Mouse (Mus musculus) MEL (cell line): ENCODE measurements around the gene Gsap. TPM values are rescaled to one million over a fixed set of nuclear protein-coding genes. Genes with fewer than 3 reads are reported as not detected.

Experiments
- DNase-seq: peaks from one replicate; pipeline ENCODE4 v3.0.0; 2011; ENCODE audit warnings: low read depth, low spot score
- H3K27ac ChIP-seq: 2 replicates; pipeline ENCODE4 v1.5.1; 2012; ENCODE audit warnings: low read depth, mild to moderate bottlenecking, control low read depth, low read length, moderate library complexity; ENCODE audit not compliant: control insufficient read depth
- H3K27me3 ChIP-seq, 2 experiments: fragments of 150-350 bp in 1 of 2; sonication (generic) in 1 of 2; 2 replicates each; pipeline ENCODE4 v1.6.1; 2012; ENCODE audit warnings: low read length in 2 of 2, mild to moderate bottlenecking in 2 of 2, improper control_type of control experiment in 1 of 2, moderate library complexity in 1 of 2; ENCODE audit not compliant: insufficient read depth in 2 of 2, control insufficient read depth in 1 of 2
- H3K36me3 ChIP-seq, 2 experiments: 2 replicates each; pipeline ENCODE4 v1.6.1; 2012 to 2014; ENCODE audit warnings: low read length in 2 of 2, improper control_type of control experiment in 1 of 2, inconsistent platforms in 1 of 2, mild to moderate bottlenecking in 1 of 2; ENCODE audit not compliant: insufficient read depth in 2 of 2, control insufficient read depth in 1 of 2
- H3K4me1 ChIP-seq, 2 experiments: fragments of 150-350 bp in 1 of 2; sonication (generic) in 1 of 2; 2 replicates each; pipeline ENCODE4 v1.6.1; 2012; ENCODE audit warnings: low read length in 2 of 2, improper control_type of control experiment in 1 of 2, mild to moderate bottlenecking in 1 of 2; ENCODE audit not compliant: insufficient read depth in 2 of 2, control insufficient read depth in 1 of 2
- H3K4me3 ChIP-seq, 2 experiments: fragments of 150-350 bp in 1 of 2; sonication (generic) in 1 of 2; 2 replicates each; pipeline ENCODE4 v1.5.1; 2012; ENCODE audit warnings: low read depth in 2 of 2, low read length in 2 of 2, mild to moderate bottlenecking in 2 of 2, moderate library complexity in 2 of 2, control low read depth in 1 of 2, improper control_type of control experiment in 1 of 2; ENCODE audit not compliant: control insufficient read depth in 1 of 2, insufficient read depth in 1 of 2
- H3K79me2 ChIP-seq: 2 replicates; pipeline ENCODE4 v1.6.1; 2012; ENCODE audit warnings: mild to moderate bottlenecking, low read length, moderate library complexity; ENCODE audit not compliant: control insufficient read depth, poor library complexity, insufficient read depth
- H3K9ac ChIP-seq: 2 replicates; pipeline ENCODE4 v1.6.1; 2012; ENCODE audit warnings: low read depth, mild to moderate bottlenecking, control low read depth, low read length, moderate library complexity; ENCODE audit not compliant: control insufficient read depth, poor library complexity, severe bottlenecking
- H3K9me3 ChIP-seq: fragments of 150-350 bp; sonication (generic); replicated peaks from 2 replicates; pipeline ENCODE4 v1.6.1; 2012; ENCODE audit warnings: mild to moderate bottlenecking, low read length, improper control_type of control experiment, moderate library complexity; ENCODE audit not compliant: insufficient read depth
- BHLHE40 ChIP-seq: IDR thresholded peaks from 2 replicates; pipeline ENCODE4 v1.6.1; 2012; ENCODE audit warnings: low read depth, mild to moderate bottlenecking, inconsistent platforms, low read length, improper control_type of control experiment, borderline replicate concordance
- CHD1 ChIP-seq: IDR thresholded peaks from 2 replicates; pipeline ENCODE4 v1.6.1; 2012; ENCODE audit warnings: low read depth, mild to moderate bottlenecking, inconsistent platforms, low read length, improper control_type of control experiment
- CHD2 ChIP-seq: IDR thresholded peaks from 2 replicates; pipeline ENCODE4 v1.6.1; 2011; ENCODE audit warnings: low read length, improper control_type of control experiment
- CTCF ChIP-seq, 3 experiments: IDR thresholded peaks in 2 of 3; conservative IDR thresholded peaks in 1 of 3; 2 replicates each; pipeline ENCODE4 v1.5.1; 2011 to 2012; ENCODE audit warnings: low read length in 3 of 3, low read depth in 2 of 3, mild to moderate bottlenecking in 2 of 3, improper control_type of control experiment in 1 of 3, inconsistent platforms in 1 of 3, mixed read lengths in 1 of 3, moderate library complexity in 1 of 3; ENCODE audit not compliant: control insufficient read depth in 1 of 3, insufficient read depth in 1 of 3, poor library complexity in 1 of 3, severe bottlenecking in 1 of 3
- E2F4 ChIP-seq: IDR thresholded peaks from 2 replicates; pipeline ENCODE4 v1.6.1; 2011; ENCODE audit warnings: low read depth, low read length, improper control_type of control experiment, borderline replicate concordance
- EP300 ChIP-seq, 2 experiments: IDR thresholded peaks; 2 replicates each; pipeline ENCODE4 v1.6.1; 2011; ENCODE audit warnings: improper control_type of control experiment in 2 of 2, low read length in 2 of 2, low read depth in 1 of 2, mild to moderate bottlenecking in 1 of 2
- ETS1 ChIP-seq: IDR thresholded peaks from 2 replicates; pipeline ENCODE4 v1.6.1; 2012; ENCODE audit warnings: low read depth, mild to moderate bottlenecking, inconsistent platforms, low read length, improper control_type of control experiment, moderate library complexity
- HCFC1 ChIP-seq: IDR thresholded peaks from 2 replicates; pipeline ENCODE4 v1.6.1; 2012; ENCODE audit warnings: low read depth, mild to moderate bottlenecking, inconsistent platforms, low read length, improper control_type of control experiment, moderate library complexity
- JUND ChIP-seq: IDR thresholded peaks from 2 replicates; pipeline ENCODE4 v1.6.1; 2011; ENCODE audit warnings: low read depth, mild to moderate bottlenecking, improper control_type of control experiment, low read length
- KAT2A ChIP-seq: conservative IDR thresholded peaks from 2 replicates; pipeline ENCODE4 v1.6.1; 2012; ENCODE audit warnings: low read depth, low read length, improper control_type of control experiment, inconsistent platforms
- MAFK ChIP-seq: IDR thresholded peaks from 2 replicates; pipeline ENCODE4 v1.6.1; 2011; ENCODE audit warnings: low read depth, mild to moderate bottlenecking, low read length, improper control_type of control experiment, borderline replicate concordance
- MAX ChIP-seq: IDR thresholded peaks from 2 replicates; pipeline ENCODE4 v1.6.1; 2011; ENCODE audit warnings: low read length, improper control_type of control experiment
- MYB ChIP-seq: IDR thresholded peaks from 2 replicates; pipeline ENCODE4 v1.6.1; 2011; ENCODE audit warnings: mild to moderate bottlenecking, low read depth, low read length, improper control_type of control experiment
- NELFE ChIP-seq: IDR thresholded peaks from 2 replicates; pipeline ENCODE4 v1.6.1; 2011; ENCODE audit warnings: low read depth, low read length, improper control_type of control experiment
- RCOR1 ChIP-seq: IDR thresholded peaks from 2 replicates; pipeline ENCODE4 v1.6.1; 2012; ENCODE audit warnings: low read depth, mild to moderate bottlenecking, inconsistent platforms, low read length, improper control_type of control experiment
- TAL1 ChIP-seq: IDR thresholded peaks from 2 replicates; pipeline ENCODE4 v1.6.1; 2012; ENCODE audit warnings: mild to moderate bottlenecking, inconsistent platforms, low read length, moderate library complexity, mixed read lengths
- TCF12 ChIP-seq: IDR thresholded peaks from 2 replicates; pipeline ENCODE4 v1.6.1; 2014; ENCODE audit warnings: low read depth, mild to moderate bottlenecking, inconsistent platforms, low read length, improper control_type of control experiment, moderate library complexity
- UBTF ChIP-seq: IDR thresholded peaks from 2 replicates; pipeline ENCODE4 v1.6.1; 2012; ENCODE audit warnings: low read depth, mild to moderate bottlenecking, inconsistent platforms, low read length, improper control_type of control experiment, moderate library complexity, borderline replicate concordance; ENCODE audit not compliant: insufficient read depth
- USF1 ChIP-seq: IDR thresholded peaks from 2 replicates; pipeline ENCODE4 v1.6.1; 2014; ENCODE audit warnings: low read depth, mild to moderate bottlenecking, inconsistent platforms, low read length, improper control_type of control experiment, moderate library complexity
- USF2 ChIP-seq, 2 experiments: IDR thresholded peaks; 2 replicates each; pipeline ENCODE4 v1.6.1; 2011 to 2012; ENCODE audit warnings: improper control_type of control experiment in 2 of 2, low read length in 2 of 2, borderline replicate concordance in 1 of 2, inconsistent platforms in 1 of 2, low read depth in 1 of 2, mild to moderate bottlenecking in 1 of 2; ENCODE audit not compliant: insufficient read depth in 1 of 2
- ZMIZ1 ChIP-seq: IDR thresholded peaks from 2 replicates; pipeline ENCODE4 v1.6.1; 2012; ENCODE audit warnings: low read depth, mild to moderate bottlenecking, inconsistent platforms, low read length, improper control_type of control experiment, moderate library complexity
- ZNF384 ChIP-seq: IDR thresholded peaks from 2 replicates; pipeline ENCODE4 v1.6.1; 2012; ENCODE audit warnings: low read depth, mild to moderate bottlenecking, inconsistent platforms, low read length, improper control_type of control experiment
- polyA plus RNA-seq, 2 experiments: library from polyadenylated mRNA; stranded (reverse) in 1 of 2; unstranded in 1 of 2; fragments of >175 nt in 1 of 2; fragments of >200 nt in 1 of 2; gene quantifications; 2 replicates each; pipeline versions ENCODE4 v1.2.1 to v1.2.4; 2012; ENCODE audit warnings: low replicate concordance in 2 of 2, low read depth in 1 of 2; ENCODE audit not compliant: insufficient read length in 2 of 2, insufficient read depth in 1 of 2, missing spikeins in 1 of 2
- total RNA-seq: library from RNA; depleted of rRNA; stranded (reverse); fragments of 300-350 nt; gene quantifications from 2 replicates; pipeline ENCODE4 v1.2.3, GENCODE M21; 2012

The Gsap gene
- total and polyA plus RNA-seq, 3 experiments, result 0.19 to 0.22 TPM; not detected in 1

DNA sequence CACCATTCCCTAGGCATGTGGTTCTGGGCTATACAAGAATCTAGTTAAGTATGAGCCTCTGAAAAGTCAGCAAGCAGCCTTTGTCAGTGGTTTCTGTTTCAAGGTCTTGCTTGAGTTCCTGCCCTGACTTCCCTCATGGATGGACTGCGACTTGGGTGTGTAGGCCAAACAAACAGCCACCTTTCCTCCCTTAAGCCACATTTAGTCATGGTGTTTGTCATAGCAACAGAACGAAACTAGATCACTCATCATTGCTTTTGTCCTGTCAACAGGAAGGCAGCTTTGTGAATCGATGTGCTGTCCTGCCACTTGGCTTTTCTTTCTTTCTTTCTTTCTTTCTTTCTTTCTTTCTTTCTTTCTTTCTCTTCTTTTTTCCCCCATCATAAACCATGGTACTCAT is 26.9 kb downstream of the Gsap start:
- Histone ChIP-seq H3K4me3 (no peak overlapping the region), H3K4me1 (peaks cover 0 to 9% of the 10 kb centered on the region in 2 experiments; a peak in 2 of 4 replicates), H3K9me3 (no peaks in the 10 kb centered on the region), H3K27ac (no peak overlapping the region), H3K9ac (no peak overlapping the region), H3K27me3 (no peaks in the 10 kb centered on the region; a peak in 1 of 4 replicates), H3K79me2 (no peaks in the 10 kb centered on the region), H3K36me3 (peaks cover 0 to 2% of the 10 kb centered on the region in 2 experiments; a peak in 1 of 4 replicates)
- TF ChIP-seq TAL1 (no peak), TCF12 (no peak), UBTF (no peak), KAT2A (no peak), EP300 (IDR thresholded peaks at IDR 0.05; ENCODE audit: low read depth in 1 of 2, low read length in 2 of 2) (no peak), MAX (no peak)
- no peak for DNase-seq

- Histone ChIP-seq H3K4me1 (peaks cover 0 to 12% of the 10 kb centered on the region in 2 experiments; a peak in 3 of 4 replicates), H3K9me3 (no peaks in the 10 kb centered on the region), H3K27ac (no peak overlapping the region), H3K36me3 (peaks cover 0 to 5% of the 10 kb centered on the region in 2 experiments; a peak in 1 of 4 replicates), H3K4me3 (no peak overlapping the region), H3K79me2 (no peaks in the 10 kb centered on the region), H3K9ac (no peak overlapping the region), H3K27me3 (no peaks in the 10 kb centered on the region; a peak in 1 of 4 replicates)
- TF ChIP-seq NELFE (no peak), ETS1 (no peak), ZMIZ1 (no peak), HCFC1 (no peak), E2F4 (no peak), JUND (no peak), CTCF (IDR thresholded peaks at IDR 0.05 in 2 of 3, conservative IDR thresholded peaks at IDR 0.05 in 1 of 3; ENCODE audit: control insufficient read depth in 1 of 3, insufficient read depth in 1 of 3, low read depth in 2 of 3, low read length in 3 of 3, poor library complexity in 1 of 3, severe bottlenecking in 1 of 3) (no peak), CHD1 (no peak), CHD2 (no peak), BHLHE40 (no peak), USF2 (IDR thresholded peaks at IDR 0.05; ENCODE audit: borderline replicate concordance in 1 of 2, insufficient read depth in 1 of 2, low read depth in 1 of 2, low read length in 2 of 2) (no peak), USF1 (no peak), TAL1 (no peak), MYB (no peak), ZNF384 (no peak), RCOR1 (no peak), MAFK (no peak), KAT2A (no peak)
- no peak for DNase-seq
Observed at GRCm38 (mm10) chr5:21213801-21214200, 27.7 kb downstream of the Gsap start.
